Mouse (Mus musculus): Measurements from ENCODE around the gene Vmn1r100.
"Not testable (repeated sequence)": the region's sequence is repeated elsewhere in the genome, so short reads cannot be mapped to it uniquely, and the experiment has no call there.

GRCm38 (mm10) chr7:20417642-20418041 is at the start of gene Vmn1r100:
- not testable (repeated sequence) for TF ChIP-seq CTCF (IDR thresholded peaks at IDR 0.05; ENCODE audit: control insufficient read depth, insufficient read depth, insufficient replicate concordance, low read depth, low read length); POLR2A (IDR thresholded peaks at IDR 0.05; ENCODE audit: control insufficient read depth, low read depth, low read length)

Measured in testis, adult 2 months (tissue).